Mouse (Mus musculus) large intestine, adult 2 months (tissue): ENCODE measurements around the gene Fam216b. TPM values are rescaled to one million over a fixed set of nuclear protein-coding genes. Genes with fewer than 3 reads are reported as not detected.

Experiments
- DNase-seq: peaks from one replicate; pipeline ENCODE4 v3.0.0-alpha.2; 2012; ENCODE audit warnings: low read depth, low spot score
- WGBS: fragments of 180-500 bp; shearing (Covaris S2); methylation state at CpG from one replicate; pipeline ENCODE4 v1.1.7; 2018; 5-methylcytosine and 5-hydroxymethylcytosine counted together
- polyA plus RNA-seq: library from polyadenylated mRNA; depleted of rRNA; stranded (reverse); fragments of >200 nt; gene quantifications from 2 replicates; pipeline ENCODE4 v1.2.3, GENCODE M21; 2012; rRNA removed

Gene Fam216b
- polyA plus RNA-seq, 1 experiment, result not detected

DNA sequence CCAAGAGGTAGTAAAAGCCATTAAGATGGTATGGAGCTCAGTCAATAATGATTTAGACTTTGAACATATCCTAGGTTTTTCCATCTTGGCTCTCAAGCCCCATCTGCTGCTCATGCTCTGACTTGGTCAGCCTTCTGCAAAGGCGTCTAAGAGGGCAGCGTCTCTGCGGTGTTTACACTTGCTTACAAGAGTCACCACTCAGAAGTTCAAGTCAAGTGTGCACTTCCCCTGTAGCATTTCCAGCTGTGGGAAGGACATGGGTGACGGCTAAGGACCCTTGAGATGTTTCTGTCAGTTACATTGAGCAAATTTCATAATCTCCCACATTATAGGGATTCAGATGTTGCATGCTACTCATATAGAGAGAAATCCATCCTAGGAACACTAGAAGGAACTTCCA is 40.1 kb downstream of the Fam216b start:
- WGBS, result 56% methylated on average over 4 of the region's 4 CpGs
- no peak for DNase-seq

GRCm38 (mm10) chr14:78048258-78048657 is 40.5 kb downstream of the Fam216b start:
- 90% methylated on average over 3 of the region's 3 CpGs for WGBS
- no peak for DNase-seq

DNA sequence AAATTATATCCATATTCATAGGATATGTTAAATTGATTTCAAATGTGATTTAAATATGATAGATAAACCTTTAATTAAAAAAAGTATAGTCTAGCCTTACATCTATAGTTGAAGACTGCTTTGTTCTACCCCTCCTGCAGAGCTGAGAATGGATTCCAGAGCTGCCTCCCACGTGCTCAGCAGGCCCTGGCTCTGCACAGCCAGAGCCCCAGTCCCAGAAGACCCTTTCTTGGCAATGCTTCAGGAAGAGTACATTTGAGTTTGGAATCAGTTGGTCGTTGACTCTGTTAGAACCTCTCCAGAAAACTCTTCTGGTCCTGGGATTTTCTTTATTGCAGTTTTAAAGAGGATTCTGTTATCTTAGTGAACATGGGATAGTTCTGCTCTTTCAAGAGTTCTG is 45.7 kb downstream of the Fam216b start:
- no peak for DNase-seq
- WGBS, result 35% methylated on average over 2 of the region's 2 CpGs

- 80% methylated on average over 11 of the region's 11 CpGs for WGBS
- DNase-seq, result no peak
These were observed 46.8 kb downstream of the Fam216b start for GRCm38 (mm10) chr14:78041886-78042526.

DNA sequence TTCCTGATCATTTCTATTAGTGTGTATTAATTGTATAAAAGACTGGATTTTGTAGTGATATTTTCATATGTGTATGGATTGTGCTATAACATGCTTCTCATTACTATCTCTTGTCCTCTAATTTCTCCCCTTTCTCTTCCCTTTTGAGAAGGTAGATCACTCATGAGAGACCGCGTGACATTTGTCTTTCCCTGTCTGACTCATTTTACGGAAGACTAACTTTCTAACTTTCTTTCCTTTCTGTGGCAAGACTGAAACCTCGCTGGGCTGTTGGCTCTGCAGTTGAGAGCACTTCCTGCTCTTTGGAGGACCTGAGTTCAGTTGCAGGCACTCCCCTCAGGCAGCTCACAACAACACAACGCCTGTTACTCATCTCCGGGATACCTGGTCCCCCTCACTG is 48.2 kb downstream of the Fam216b start:
- 79% methylated on average over 6 of the region's 6 CpGs for WGBS
- no peak for DNase-seq

DNA sequence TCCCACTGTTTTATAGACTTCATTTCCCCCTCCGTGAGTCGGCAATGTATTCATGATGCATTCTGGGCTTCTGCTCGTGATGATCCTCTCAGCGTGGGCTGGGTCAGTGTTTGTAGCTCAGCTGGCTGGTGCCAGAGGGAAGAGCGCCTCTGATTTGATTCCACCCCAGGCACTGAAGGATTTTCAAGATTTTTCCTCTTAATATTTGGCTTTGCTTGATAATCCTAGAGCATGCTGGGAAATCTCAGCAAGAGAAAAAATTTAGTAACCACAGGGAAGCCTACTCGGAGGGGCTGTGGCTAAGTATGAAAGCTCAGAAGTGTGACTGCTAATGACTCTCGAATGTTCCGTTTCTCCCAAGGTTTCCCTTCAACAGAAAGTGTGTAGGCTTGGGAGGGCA is 49.9 kb downstream of the Fam216b start:
- WGBS, result 76% methylated on average over 8 of the region's 8 CpGs

More for the DNA sequence above, 49.9 kb downstream of the Fam216b start:
- no peak for DNase-seq

Other genes starting within 250 kb of the Fam216b start
- gene Dnajc15, start 213.9 kb downstream of the Fam216b start, polyA plus RNA-seq, result 6.0 and 6.4 TPM in 2 replicates
- gene Epsti1, start 184.8 kb downstream of the Fam216b start, polyA plus RNA-seq, result 17.6 and 21.4 TPM in 2 replicates
- 0.30 and 0.47 TPM in 2 replicates for gene Tnfsf11, start 219.0 kb upstream of the Fam216b start, polyA plus RNA-seq